Mouse (Mus musculus) left cerebral cortex, postnatal 36 days (tissue): ENCODE data around the gene Prss12. TPM values are rescaled to one million over a fixed set of nuclear protein-coding genes. Genes with fewer than 3 reads are reported as not detected.

ENCODE experiments used
- DNase-seq, 2 experiments: peaks; one replicate each; pipeline ENCODE4 v3.0.0; 2021 to 2022; ENCODE audit warnings: low spot score in 2 of 2, mixed read lengths in 1 of 2
- intact Hi-C: fragments of 180-260 bp; cut with DNase I; formaldehyde crosslinking; loops from one replicate; pipeline ENCODE4 v1.15.1; 2025
- total RNA-seq, 2 experiments: library from RNA; stranded (reverse); gene quantifications; 2 replicates each; pipeline ENCODE4 v1.2.3; 2021

Prss12 gene
- 10 to 100 TPM; 15.7 to 18.0 TPM for total RNA-seq

DNA sequence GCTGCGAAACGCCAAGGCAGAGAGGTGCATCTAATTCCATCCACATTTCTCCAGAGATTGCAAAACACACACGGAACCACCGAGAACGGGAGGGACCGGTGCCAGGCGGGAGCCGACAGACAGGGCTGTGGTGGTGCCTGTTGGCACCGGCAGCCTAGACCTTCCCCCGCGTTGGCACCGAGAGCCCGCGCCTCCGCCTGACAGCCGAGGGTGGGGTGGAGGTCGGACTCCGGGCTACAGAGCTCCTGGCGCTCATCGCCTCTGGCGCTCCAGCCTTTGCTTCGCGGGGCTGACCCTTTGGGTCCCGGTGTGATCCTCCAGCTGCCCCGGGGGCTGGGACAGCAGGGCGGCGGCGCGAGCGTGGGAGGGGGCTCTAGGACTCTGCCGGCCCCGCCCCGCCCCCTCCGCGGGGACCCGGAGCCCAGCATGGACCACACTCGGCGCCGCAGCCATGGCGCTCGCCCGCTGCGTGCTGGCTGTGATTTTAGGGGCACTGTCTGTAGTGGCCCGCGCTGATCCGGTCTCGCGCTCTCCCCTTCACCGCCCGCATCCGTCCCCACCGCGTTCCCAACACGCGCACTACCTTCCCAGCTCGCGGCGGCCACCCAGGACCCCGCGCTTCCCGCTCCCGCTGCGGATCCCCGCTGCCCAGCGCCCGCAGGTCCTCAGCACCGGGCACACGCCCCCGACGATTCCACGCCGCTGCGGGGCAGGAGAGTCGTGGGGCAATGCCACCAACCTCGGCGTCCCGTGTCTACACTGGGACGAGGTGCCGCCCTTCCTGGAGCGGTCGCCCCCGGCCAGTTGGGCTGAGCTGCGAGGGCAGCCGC is at the start of gene Prss12:
Prss12 (plus strand) TSS at position 206 of the 830 bp plus-strand sequence.
- peak; percentile 57 to 76 for DNase-seq
- intact Hi-C loops: loop anchor here (5.0 kb wide), 1 partner anchor 60 kb away; no protein-coding TSS in a partner anchor

DNA sequence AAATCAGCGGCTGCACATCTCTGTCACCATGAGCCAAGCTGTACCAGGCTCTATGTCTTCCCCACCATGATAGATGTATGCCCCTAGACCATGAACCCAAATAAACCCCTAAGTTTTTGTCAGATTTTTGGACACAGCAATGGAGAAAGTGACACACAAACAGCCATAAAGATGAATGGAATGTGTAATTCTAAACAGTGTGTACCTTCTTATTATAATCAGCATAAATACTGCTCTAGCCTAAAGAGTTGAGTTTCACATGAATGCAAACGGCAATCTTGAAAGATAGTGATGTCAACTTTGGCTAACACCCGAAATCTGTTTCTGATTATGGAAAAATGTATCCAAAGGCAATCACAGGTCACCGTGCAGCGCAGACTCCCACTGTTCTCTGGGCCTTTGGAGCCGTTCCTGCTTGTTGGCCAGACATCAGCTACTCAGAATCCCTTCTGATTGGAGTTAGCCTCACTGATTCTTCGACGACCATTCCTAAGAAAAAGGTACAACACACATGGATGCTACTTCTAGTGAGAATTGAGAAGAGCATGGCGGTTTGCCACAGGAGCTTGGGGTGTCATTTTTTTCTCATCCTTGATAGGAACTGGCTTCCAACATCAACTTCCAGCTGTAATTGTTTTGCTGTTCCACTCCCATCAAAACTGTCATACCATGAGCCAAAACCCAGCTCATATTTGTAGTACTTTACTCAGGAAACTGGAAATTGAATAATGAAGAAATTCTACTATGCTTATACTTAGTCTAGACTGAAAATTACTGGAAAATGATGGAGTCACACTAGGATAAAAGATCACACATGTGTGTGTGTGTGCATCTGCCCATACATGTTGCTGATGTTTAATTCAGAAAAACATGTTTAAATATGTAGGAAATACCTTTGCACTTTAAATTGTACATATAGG is 48.9 kb upstream of the Prss12 start:
- intact Hi-C loops: no loop called here
- no peak for DNase-seq

DNA sequence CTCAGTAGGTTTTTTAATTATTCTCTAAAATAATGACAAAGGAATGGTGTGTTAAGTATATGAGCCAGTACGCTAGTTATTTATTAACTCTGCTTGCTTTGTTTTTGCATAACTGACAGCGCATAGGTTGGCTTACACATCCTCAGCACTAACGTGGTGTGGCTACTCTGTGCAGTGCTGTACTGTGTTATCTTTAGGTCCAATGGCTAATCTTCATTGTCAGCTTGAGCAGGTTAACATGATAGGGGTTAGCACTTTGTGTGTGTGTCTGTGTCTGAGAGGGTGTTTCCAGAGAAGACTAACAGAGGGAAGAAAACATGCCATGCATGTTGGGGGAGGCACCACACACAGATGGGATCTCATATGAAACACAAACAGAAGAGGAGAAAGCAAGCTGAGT is 41.8 kb upstream of the Prss12 start:
- intact Hi-C loops: no loop called here

DNA sequence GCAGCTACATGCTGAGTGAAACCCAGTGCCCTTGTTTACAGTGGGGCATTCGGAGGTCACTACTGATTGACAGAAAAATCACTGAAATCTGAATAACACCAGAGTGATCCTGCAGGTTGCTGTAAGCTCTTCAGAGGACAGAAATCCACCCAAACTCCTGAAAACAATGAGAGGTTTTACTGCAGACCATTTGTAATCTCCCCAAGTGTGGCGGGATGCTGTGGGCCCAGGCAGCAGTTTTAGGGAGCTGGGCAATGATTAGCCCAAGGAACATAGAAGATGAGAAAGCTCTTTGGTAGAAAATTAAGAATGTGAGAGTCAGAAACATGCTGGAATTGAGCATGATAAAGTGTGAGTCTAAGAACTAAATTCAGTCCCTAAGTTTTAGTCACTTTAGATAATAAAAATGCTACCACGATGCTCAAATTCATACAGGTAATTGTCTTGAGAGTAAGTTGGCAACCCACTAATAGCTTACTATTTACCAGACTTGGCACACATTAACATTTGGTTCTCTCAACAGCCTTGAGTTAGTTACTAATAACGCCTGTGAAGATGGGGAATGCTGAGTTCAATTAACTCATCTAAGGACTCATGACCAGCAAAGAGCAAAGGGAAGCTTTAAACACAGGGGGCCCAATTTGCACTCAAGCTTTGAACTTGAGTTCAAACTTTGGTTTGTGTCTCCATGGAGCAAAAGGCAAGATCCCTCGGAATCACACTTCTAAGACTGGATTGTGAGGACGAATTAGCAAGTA is 34.7 kb upstream of the Prss12 start:
- DNase-seq: no peak
- intact Hi-C loops: no loop called here

More for the DNA sequence above, 41.8 kb upstream of the Prss12 start:
- DNase-seq: no peak

DNA sequence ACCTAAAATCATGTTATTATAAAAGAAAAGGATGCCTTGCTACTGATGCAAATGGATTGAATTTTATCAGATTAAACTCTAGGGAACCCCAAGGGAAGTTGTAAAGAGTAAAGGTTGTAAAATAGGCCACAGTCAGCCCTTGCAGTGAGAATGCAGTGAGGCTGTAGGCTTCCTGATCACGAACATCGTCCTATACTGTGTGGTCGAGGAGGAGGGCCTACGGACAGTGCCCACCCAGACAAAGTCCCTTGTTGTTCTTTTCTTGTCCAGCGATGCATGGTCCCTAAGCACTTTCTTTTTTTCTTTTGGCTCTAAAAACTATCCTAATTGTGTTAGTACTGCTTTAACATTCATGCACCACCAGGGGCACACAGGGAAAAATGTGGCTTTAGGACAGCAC is 33.5 kb upstream of the Prss12 start:
- DNase-seq: no peak

DNA sequence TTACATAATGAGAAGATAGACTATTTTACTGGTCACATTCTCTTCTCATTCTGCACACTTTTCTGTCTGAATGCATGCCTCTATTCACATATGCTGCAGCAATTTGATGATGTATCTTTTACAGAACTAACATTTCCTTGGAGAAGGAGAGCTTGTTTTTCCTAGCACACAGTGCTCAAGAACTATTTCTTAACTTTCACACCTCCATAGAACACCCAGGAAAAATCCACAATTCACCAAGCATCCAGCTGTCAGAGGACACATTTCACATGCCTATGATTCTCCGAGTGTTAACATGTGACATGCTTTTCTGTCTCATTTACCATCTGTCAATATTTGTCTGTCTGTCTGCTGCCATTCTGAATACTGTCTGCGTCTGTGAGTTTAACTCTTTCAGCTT is 21.1 kb upstream of the Prss12 start:
- no peak for DNase-seq
- intact Hi-C loops: no loop called here

More for the DNA sequence above, 33.5 kb upstream of the Prss12 start:
- intact Hi-C loops: no loop called here

DNA sequence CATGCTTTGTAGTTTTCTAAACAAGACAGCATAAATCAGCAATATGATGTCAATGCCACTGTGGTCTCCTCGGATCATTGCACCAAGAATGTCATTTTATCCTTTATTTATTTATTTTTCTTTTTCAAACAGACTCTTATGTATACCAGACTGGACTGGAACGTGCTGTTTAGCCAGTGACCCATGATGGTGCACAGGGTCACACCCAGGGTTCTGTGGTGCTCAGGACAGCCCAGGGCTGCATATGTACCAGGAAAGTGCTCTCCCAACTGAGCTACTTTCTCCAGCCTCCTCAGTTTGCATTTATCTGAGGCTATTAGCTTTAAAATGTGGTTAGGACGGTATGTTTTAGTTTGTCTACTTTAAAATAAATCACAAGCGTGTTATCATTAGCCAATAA is 18.7 kb upstream of the Prss12 start:
- DNase-seq: no peak
- intact Hi-C loops: no loop called here

DNA sequence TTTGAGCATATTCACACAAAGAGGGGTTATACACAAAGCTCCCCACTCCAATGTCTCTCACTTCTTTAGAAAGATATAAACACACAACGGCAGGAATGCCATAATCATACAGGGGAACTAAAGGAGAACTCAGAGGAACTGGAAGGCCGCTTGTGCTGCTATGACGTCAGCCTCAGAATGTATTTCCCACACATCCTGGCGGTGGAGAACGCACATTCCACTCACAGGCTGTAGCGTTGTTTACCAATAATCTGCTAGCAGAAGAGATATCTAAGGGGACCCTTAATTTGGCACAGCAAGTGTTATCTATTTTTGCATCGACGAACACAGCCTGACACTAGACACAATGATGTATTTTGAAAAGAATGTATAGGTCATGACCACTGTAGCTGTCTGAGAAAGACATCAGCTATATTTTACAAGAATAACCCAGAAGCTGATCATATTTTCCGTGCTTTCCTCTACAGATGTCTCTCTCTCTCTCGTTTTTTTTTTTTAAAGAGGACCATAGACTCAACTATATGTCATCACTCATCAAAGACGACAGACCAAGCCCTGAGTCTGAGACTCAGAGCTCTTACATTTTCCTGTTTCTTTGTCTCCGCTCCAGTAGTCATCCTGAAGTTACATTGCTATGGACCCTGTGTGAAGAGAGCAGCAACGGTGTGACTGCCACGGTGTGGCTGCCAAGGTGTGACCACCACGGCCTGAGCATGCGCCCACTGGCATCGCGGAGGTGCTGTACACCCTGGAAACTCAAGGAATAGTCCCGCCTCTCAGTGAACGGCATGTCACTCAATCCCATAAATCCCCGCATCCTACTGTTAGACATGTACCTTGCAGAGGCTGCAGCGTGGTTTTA is 16.9 kb upstream of the Prss12 start:
- intact Hi-C loops: no loop called here
- DNase-seq: no peak

DNA sequence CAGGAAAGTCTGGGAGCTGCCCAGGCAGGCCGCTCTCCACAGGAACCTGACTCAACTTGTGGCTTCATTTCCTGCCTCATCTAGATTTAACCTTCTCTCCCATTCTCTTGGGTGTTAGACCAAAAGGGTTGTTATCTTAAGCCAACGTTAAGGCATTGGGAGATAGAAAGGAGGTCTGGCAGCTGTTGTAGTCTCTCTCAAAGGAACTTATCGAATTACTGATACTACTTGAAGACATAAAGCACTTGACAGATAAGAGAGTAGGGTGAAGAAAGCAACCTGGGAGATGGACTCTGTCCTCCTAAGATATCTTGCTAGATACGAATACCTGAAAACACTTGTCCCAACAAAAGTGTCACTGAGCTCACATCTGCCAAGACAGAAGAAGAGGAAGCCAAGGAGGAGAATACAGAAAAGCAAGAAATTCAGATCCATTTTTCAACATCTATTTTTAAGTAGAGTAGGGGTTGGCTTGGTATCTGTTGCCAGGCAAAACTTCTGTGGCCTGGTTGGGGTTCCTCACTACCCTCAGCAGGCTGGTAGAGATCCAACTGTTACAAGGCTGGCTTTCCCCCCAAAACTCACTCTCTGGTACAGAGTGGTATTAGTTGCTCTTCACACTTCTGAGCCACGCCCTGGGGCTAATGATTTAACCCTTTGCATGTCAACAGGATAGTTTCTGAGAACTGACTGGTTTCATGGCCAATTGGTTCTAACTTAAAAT is 14.6 kb upstream of the Prss12 start:
- intact Hi-C loops: no loop called here
- no peak for DNase-seq

DNA sequence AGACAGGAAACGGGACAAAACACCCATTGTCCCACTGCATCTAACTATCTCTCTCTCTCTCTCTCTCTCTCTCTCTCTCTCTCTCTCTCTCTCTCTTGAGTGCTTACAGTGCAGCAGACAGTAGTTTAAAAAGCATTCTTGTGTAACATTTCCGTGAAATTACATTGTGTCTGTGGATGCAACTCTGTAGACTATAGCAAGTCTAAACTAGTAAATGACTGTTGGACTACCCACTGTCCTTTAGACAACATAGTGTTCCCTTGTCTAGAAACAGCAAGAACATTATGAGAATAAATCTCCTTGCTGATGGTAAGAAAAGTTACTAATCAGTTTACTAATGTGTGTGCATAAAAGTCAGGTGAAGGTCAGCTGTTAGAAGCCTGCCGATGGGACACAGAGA is 13.4 kb upstream of the Prss12 start:
- intact Hi-C loops: no loop called here

DNA sequence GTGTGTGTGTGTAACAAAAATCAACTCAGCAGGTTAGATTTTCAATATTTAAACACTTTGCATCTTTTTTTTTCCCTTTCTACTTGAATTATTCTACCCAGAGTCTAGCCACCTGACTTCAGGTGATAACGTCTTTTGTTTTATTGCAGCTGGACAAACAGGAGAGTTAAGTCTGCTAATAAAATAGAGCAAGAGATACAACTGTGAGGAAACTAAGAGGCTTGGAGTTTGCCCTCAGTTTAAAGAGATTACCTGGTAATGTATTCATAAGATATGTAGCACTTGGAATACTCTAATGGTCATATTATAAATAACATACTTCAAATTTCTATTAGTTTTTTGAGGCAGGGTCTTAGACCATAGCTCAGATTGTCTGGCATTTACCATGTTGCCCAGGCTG is 9.1 kb upstream of the Prss12 start:
- no peak for DNase-seq

More for the DNA sequence above, 13.4 kb upstream of the Prss12 start:
- no peak for DNase-seq

DNA sequence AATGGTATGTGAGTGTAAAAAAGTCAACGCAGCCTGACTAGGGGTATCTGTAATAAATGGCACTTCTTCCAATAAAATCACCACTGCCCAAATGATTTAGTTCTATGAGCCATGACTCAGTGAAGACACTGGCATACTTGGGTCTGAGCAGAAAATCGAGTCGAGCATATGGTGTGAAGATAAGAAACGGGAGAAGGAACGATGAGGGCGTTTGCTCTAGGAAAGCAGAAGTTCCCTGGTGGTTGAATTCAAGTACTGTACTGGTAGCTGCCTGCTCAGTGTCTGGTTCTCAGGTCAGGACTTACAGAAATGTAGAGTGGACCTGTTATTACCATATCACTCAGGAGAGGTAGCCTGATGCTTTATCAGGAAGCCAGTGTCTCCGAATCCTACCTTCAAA is 6.2 kb upstream of the Prss12 start:
- intact Hi-C loops: loop anchor here (5.0 kb wide), 1 partner anchor 48 kb away; no protein-coding TSS in a partner anchor
- no peak for DNase-seq

More for the DNA sequence above, 9.1 kb upstream of the Prss12 start:
- intact Hi-C loops: no loop called here

DNA sequence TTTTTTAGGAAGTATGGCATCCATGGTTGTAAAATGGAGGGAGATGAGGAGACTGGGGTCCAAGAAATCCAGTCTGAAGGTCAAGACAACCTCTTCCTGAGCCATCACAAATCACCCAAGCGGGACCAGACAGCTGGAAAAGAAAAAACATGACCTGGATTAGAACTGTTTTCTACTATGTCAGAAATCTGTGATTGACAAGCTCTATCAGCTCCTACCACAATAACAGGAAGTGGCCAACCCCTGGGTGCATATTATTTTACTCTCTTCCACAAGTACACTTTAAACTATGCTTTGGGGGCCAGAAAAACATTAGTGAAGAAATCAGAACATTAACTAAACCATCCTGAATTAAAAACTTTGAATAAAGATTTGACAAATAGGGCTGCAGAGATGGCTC is 2.2 kb upstream of the Prss12 start:
- intact Hi-C loops: loop anchor here (5.0 kb wide), 1 partner anchor 52 kb away; no protein-coding TSS in a partner anchor
- DNase-seq: no peak

DNA sequence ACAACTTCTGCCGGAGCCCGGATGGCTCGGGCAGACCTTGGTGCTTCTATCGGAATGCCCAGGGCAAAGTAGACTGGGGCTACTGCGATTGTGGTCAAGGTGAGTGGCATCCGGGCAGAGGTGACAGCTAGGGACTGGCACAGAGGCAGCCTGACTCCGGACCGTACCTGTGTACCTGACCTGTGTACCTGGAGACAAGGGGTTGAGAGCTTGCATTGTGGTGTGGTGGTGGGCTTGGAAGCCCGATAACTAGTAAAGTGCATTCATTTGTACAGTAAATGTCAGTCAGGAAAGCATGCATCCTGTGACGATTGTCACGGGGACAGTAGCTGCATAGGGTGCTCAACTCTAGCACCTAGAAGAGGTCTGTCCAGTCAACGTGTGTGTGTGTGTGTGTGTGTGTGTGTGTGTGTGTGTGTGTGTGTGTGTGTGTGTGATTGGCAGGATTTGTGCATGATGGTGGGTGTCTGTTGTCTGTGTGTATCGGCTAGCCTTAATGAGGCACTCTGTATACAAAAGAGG is 886 bp downstream of the Prss12 start:
- DNase-seq: no peak
- intact Hi-C loops: loop anchor here (5.0 kb wide), 1 partner anchor 60 kb away; no protein-coding TSS in a partner anchor

DNA sequence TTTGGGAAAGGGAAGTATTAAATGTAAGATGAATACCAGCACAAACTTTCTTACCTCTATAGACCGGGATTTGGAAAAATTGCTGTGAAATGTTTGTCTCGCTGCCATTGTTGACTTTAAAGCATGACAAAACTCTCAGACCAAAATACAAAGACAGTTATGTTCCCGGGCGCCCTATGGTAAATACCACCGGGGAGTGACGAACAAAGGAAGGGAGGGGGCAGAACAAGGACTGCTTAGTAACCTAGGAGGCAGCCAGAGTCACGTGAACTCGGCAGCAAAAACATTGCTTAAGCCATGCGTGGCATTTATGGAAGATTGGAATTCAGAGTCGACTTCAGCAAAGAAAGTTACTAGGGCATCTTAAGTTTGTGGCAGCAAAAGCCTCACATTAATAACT is 1.4 kb downstream of the Prss12 start:
- no peak for DNase-seq

DNA sequence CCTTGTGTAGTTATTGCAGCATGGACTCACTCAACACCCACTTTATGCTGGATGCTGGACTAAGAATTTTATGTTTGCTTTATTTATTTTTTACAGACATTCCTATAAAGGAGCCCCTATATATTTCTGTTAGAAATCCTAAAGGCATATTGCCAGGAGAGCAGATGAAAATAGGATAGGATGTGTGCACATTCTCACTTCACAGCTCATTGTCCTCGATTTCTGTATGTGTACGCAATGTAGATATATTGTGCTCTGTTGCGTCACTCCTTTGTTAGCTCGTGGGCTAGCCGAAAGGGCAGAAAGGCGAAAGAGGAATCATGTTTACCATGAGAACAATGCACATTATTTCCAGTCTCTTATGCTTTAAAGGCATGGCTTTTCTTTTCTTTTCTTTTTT is 3.4 kb downstream of the Prss12 start:
- intact Hi-C loops: no loop called here

More for the DNA sequence above, 1.4 kb downstream of the Prss12 start:
- intact Hi-C loops: loop anchor here (5.0 kb wide), 1 partner anchor 59 kb away; no protein-coding TSS in a partner anchor

DNA sequence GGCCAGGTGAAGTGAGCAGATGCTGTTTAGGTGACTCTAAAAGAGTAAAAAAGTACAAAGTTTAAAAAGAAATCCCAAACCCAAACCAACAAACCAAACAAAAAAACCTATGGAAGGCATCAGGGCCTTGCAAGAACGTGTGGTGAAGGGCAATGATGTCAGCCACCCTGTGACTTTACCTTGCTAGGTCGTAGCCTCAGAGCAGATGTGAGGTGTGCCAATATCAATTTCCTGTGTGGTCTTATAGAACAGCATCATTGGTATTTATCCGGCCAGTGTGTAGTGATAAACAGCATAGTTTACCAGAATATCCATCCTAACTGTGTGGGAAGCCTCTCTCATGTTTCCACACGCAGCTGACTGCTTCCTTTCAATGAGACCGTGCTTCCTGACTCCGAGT is 6.2 kb downstream of the Prss12 start:
- DNase-seq: no peak
- intact Hi-C loops: no loop called here

More for the DNA sequence above, 3.4 kb downstream of the Prss12 start:
- DNase-seq: no peak

DNA sequence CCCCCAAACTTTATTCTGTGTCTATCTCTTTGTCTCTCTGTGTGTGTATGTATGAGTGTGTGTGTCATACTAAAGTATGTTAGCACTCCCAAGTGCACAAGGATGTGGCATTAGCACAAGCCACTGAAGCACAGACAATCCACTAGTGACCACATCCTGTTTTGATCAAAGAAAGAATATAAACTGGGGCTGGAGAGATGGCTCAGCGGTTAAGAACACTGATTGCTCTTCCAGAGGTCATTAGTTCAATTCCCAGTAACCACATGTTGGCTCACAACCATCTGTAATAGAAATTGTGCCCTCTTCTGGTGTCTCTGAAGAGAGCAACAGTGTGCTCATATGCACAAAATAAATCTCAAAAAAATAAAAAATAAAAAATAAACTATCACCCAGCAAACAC is 12.8 kb downstream of the Prss12 start:
- intact Hi-C loops: no loop called here

More for the DNA sequence above, 12.8 kb downstream of the Prss12 start:
- no peak for DNase-seq
